Mouse (Mus musculus) thymus, postnatal 10 days (tissue): Measurements from ENCODE around the gene Sfxn5.

Source experiments
- DNase-seq, 2 experiments: peaks; one replicate each; pipeline ENCODE4 v3.0.0; 2021; ENCODE audit warnings: low spot score in 2 of 2

Sfxn5 gene

DNA sequence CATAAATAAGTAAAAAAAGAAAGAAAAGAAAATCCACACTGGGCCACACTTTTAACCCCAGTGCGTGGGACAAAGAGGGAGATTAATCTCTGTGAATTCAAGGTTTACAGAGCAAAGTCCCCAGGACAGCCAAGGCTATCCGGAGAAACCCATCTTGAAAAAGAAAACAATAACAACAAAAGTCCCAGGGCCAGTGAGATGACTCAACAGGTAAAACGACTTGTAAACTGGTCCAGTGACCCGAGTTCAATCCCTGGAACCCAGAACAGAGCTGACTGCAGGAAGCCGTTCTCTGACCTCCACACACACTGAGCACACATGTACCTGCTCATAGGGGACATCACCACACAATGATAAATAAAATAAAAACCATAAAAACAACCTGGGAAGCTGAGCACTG, 31.2 kb upstream of the Sfxn5 start:
- no peak for DNase-seq

DNA sequence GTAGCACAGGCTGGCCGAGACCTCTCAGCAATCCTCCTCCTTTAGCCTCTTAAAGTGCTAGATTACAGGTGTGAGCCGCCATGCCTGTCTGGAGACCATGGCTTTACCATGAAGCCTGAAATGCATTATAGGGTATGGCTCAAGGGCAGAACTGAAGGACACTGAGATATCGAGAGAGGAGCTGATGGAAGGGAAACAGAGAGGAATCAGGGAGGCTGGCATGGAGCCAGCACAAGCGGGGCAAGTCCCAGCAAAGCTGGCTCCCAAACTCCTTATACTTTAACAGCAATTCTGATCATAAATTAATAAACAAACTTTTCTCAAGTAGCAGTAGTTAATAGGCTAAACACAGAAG, 30.7 kb upstream of the Sfxn5 start:
- no peak for DNase-seq

DNA sequence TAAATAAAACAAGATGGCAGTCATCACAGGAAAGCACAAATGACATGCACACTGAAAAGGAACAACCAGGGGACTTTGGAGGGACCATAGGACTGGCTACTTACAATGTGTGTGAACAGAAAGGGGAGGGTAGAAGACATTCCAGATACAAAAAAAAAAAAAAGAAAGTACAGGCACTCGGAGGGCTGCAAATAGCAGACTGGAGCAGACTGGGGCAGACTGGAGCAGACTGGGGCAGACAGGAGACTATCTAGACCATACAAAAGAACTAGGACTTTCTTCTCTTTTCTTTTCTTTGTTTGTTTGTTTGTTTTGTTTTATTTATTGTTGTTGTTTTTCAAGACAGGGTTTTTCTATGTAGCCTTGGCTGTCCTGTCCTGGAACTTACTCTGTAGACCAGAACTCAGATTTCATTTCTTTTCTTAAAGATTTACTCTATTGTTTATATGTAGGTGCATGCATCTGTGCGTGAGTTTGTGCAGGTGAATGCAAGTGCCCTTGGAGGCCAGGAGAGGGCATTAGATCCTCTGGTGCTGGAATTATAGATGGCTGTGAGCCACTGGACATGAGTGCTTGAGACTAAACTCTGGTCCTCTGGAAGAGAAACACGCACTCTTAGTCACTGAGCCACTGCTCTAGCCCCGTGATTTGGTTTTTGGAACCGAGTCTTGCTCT, 30.1 kb upstream of the Sfxn5 start:
- no peak for DNase-seq

DNA sequence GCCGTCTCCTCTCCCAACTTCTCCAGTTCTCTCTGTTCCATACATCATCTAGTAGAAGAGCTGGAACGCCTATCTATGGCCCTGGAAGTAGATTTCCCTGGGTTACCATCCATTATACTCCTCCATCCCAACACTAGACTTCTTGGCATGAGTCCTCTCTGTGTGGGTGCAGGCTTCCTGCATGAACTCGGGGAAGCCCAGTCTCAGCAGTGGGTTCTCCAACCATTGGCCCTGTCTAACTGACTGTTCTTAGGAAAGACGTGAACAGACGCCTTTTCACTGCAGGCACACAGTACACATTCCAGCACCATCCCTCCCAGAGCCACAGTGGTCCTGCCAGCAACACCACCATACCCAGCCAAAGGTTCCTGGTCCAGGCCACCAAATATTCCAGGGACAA, 29.4 kb upstream of the Sfxn5 start:
- no peak for DNase-seq

DNA sequence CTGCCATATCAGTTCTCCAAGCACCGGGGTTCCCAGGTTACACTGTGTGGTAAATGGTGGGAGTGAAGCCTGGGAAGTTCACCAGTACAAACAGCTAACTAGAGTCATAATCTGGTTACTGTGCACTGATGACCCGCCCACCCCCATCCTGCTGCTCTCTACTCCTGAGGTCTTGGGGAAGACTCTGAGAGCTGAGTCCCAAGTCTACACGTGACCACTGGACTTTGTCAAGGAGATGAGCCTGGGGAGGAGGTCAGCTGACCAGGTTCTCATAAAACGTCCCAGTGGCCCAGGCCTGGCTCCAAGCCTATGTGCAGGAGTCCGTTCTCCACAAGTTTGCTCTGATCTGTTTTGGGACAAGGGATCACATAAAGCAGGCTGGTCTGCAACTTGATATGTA, 27.1 kb upstream of the Sfxn5 start:
- no peak for DNase-seq

DNA sequence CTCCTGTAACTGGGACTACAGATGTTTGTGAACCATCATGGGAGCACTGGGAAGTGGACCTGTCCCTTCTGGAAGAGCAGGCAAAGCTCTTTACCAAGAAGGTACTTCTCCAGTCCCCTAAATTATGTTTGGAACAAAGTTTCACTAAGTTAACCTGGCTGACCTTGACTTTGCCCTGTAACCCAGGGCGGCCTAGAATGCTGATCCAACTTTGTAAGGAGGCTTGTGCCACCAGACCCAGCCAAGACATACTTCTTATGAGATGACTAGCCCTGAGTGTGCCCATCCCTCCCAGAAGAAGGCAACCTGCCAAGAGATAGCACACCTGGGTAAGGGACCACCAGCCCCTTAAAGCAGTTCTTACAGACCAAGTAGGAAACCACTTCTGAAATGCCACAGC, 25.7 kb upstream of the Sfxn5 start:
- DNase-seq, result no peak

DNA sequence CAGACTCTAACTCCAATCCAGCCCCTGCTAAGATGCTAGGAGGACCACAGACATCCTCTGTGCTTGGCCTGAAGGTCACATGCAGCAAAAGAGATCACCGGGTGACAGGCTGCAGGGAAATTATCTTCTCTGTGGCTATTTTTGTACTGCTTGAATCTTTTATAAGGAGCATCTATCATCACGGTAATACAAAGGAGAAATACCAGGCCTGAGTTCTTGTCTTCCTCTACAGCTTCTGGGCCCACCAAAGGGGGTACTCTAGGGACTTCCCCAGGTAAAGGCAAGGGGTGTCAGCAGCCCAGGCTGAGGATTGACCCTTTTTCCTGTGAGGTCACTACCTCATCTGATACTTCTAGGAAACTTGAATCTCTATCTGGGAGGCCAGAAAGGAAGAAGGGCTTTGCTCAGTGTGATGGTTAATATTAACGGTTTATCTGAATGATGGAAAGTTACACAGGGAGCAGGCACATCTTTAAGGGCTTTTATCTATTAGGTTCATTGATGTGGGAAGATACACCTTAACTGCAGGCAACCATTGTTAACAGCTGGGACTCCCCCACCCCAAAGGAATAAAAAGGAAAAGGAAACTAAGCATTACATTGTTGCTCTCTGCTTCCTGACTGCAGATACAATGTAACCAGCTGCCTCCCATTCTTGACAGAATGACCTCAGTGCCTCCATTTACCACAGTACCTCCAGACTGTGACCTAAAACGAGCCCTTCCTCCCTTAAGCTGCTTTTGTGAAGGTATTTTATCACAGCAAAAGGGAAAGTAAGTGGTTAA, 23.7 kb upstream of the Sfxn5 start:
- DNase-seq, result no peak

DNA sequence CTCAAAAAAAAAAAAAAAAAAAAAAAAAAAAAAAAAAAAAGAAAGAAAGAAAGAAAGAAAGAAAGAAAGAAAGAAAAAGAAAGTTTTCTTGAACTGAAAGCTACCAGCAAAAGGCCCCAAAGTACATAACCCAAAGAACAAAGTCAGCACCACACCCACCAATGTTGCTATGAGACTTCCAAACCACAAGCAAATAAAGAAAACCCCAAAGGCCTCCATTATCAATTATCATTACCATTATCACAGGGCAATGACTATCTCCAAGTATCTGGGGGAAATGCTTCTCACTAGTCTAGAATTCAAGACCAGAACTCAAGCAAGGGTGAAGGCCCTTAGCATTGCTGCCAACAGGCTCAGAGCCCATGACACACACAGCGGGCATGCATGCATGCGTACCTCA, 22.5 kb upstream of the Sfxn5 start:
- DNase-seq, result no peak

DNA sequence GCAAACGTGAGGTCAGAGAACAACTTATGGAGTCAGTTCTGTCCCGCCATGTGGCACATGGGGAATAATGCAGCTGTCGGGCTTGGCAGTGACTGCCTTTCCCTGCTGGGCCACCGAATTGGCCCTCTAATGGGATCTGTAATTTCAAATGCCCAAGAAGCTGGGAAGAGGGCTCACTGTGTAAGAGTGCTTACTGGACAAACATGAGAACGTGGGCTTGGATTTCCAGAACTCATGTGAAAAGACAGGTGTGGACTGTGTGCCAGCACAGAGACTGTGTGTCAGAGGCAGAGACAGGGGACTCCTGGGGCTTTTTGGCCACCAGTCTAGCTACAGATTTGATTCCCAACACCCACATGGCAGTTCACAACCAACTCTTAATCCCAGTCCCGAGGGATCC, 21.5 kb upstream of the Sfxn5 start:
- no peak for DNase-seq

DNA sequence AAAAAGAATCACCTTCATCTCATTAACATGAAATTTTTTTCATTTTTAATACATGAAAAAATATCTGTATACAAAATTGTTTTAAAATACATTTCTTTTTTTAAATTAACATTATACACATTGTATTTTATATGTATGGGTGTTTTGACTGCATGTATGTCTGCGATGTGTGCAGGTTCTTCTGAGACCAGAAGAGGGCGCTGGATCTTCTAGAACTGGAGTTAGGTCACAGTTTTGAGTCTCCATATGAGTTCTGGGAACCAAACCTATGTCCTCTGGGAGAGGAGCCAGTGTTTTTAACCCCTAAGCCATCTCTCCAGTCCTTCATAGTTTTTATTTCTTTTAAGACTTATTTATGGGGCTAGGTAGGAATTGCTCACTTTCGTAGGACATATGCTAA, 20.5 kb upstream of the Sfxn5 start:
- no peak for DNase-seq

DNA sequence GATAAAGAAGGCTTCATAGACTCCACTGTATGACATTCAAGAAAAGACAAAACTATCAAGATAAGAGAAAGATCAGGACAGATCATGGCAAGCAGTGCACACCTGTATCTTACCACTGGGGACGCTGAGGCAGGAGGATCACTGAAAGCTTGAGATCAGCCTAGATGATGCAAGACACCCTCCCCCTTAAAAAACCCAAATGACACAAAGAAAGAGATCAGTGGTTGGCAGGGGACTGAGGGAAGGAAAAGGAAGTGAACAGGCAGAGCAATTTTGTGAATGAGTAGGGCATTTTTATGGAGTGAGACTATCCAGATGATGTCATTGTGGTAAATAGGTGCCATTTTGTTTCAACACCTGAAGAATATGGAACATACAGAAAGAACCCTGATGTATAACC, 16.9 kb upstream of the Sfxn5 start:
- DNase-seq, result no peak

DNA sequence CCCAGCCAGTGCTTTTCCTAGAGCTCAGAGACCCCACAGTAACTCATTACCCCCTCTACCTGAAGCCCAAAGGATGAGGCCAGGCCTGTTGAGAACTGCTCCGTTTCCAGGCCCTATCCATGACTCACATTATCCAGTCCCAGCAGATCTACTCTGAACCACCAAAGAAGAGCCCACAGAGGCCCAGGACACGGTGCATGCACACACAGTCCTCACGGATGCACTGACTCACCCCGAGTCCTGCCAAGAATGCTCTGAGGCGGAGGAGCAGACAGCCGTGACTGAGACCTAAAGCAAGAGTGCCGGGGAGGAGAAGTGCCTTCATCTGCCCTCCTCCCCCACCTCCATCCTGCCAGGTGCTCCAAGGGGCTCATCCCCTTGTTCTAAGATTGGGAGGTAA, 16.0 kb upstream of the Sfxn5 start:
- DNase-seq, result no peak

DNA sequence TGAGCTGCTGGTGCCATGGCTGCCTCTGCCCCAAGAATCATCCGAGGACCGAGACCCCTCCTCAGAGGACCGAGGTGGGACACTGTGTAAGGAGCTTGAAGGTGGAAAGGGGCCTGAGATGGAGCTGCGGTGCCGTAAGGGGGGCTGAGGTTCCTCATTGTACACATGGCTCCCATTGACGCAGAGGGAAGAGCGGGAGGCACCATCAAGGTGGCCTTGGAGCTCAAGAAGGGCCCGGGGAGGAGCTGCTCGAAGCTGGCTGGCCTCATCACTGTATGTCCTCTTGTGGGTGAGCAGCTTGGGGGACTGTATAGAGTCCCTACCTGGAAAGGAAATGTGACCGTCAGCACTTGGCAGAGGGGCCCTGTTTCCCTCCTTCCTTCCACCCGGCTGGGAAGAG, 14.9 kb upstream of the Sfxn5 start:
- no peak for DNase-seq

DNA sequence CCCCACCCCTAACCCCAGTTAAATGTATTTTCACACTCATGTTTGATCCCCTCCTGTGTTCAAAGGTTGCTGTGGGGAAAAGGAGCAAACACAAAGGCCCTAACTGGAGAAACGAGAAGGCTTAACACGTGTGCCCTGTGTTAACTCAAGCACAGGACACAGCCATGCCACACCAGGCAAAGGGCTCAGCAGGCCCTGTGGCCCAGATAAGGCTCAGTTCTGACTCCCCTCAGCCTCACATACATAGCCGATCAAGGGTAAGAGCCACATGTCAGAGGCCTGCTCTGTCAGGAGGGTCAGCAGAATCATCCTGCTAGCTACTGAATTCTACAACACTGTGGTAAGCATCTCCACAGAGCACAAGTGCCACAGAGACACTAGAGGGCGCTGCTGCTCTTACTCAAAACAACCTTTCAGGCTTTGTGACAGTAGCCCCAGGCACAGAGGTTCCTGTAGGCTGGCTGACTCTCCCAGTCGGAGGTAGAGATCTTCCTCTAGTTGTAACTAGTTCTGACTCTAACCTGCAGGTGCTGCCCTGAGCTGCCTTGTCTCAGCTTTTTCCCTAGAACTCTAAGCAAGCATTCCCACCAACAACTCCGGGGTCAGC, 12.9 kb upstream of the Sfxn5 start:
- peak; percentile 63 to 86 for DNase-seq

DNA sequence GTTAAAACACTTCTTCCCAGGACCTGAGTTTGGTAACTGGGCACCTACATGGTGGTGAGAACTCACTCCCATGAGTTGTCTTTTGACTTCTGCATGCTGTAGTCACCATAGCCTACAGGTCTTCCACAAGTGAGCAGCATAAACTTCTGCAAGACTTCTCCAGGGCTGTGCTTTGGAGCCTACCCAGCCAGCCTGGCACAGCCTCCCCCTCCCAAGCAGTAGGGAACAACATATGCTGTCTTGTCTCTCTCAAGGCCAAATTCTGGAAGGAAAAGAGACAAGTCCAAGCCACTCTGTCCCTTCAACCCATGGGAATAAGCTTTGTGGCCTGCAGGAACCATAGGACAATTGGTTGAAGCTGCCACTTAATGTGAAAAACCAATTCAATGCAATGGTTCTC, 11.7 kb upstream of the Sfxn5 start:
- no peak for DNase-seq

DNA sequence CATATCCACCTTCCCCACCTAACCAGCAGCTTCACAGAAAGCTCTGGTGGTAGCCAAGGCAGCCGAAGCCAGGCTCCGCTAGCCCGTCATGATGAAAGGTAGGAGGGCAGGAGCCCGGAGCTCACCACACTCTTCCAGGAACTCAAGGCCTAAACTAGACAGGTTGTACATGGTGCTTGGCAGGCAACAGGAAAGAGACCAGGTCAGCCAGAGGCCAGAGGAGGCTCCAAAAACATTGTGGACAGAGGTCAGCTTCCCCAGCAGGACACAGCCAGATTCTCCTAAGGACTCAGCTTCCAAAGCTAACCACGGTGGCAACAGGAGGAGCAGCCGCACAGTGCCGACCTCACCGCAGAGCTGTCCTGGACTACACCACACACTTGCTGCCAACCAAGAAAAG, 9.8 kb upstream of the Sfxn5 start:
- DNase-seq, result no peak

DNA sequence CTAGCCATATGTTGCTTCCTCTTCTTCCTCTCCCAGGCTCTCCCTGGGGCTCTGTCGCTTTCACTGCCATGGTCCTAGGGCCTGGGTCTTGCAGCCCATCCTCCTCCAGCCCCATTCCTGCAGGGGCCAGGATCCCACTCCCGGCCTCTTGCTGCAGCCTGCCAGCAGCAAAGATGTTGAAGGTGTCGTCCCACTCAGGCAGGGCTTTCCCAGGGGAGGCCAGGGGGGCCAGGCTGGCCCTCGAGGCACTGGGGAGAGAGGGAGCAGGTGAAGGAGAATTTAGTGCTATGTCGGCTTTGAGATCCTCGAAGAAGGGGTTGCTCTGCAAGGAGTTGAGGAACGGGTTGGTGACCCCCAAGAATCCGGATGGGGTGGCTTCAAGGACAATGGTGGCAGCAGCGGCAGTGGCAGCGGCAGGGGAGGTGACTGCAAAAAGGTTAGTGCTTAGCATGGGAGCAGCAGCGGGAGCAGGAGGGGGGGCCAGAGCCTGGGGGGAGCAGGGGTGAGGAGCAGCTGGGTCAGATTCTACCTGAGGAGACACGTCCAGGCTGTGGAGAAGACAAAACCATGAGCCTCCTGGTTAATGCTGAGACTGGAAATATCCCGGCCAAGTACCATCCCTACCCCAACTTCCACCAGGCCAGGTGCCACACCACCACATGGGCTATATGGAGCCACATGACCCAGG, 8.7 kb upstream of the Sfxn5 start:
- no peak for DNase-seq

DNA sequence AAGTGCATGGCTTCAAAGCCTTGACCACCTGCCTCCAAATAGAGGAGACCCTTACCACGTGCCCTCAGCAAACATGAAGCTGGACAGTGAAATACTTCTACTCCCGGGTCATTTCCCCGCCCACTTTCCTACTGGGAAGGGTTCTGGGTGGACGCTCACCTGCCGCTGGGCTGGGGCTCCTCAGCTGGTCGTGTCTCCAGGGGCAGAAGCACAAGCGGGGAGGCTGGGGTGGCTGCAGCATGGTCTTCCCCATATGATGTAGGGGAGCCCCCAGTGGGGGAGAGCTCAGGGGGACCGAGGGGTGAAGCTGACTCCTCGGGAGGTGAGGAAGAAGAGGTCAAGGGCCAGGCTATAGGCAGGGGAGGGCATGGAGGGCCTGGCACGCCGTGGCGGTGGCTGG, 7.0 kb upstream of the Sfxn5 start:
- DNase-seq, result no peak

DNA sequence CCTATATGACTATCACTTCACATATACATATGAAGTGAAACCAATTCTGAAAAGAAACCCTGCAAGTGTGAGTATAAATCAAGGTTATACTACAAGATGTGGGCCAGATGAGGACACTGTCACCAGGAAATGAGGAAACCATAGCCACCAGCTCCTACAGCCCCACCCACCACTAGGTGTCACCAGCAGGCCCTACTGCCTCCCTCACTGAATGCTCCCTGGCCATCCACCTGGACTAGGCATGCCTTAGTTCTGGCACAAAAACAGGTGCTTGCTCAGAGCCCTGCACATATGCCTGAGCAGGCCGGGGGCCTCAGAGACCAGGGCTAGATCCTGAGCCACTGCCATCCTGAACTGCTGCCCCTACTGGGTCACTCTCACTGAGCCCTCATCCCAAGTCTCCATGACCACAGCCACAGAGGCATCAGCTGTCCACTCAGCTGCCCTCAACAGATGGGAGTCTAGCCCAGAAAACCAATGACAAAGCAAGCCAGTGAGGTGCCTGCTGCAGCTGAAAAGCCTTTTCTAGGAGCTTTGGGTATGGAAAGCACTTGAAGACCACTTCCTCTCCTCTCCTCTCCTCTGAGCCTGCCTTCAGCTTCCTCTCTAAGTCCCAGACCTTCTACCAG, 6.2 kb upstream of the Sfxn5 start:
- peak; percentile 20 to 58 for DNase-seq

DNA sequence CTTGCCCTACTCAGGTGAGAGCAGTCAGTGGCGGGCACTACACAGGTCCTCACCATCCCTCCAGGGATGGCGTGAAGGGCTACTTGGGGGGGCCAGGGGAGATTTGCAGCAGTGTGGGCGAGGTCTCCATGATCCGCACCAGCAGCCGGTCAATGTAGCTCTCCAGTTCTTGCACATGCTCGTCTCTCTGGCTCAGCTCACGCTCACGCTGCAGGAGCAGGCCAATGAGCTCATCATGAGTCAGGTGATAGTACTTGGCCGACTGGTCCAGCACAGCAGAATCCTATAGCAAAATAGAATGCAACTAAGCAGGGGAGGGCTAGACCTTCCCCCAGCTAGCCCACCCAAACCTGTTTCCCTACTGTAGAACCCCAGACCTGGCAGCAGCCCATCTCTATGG, 3.7 kb upstream of the Sfxn5 start:
- DNase-seq, result no peak

DNA sequence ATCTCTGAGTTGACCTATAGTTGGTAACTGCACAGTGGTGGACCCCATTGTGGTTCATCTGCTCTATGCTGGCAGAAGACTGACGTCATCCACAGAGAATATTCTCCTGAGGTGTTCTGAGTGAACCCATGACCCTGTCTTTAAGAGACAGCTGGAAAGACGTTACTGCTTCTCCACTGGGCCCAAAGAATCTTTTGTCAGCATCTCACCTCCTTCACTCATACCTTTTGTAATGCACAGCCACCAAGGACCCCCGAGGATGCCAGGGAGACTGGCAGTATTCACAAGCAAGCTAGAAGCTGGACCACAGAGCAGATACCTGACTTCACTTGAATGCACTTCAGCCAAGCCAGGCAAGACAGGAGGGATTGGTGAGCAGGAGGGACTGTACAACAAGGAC, 2.1 kb upstream of the Sfxn5 start:
- no peak for DNase-seq

DNA sequence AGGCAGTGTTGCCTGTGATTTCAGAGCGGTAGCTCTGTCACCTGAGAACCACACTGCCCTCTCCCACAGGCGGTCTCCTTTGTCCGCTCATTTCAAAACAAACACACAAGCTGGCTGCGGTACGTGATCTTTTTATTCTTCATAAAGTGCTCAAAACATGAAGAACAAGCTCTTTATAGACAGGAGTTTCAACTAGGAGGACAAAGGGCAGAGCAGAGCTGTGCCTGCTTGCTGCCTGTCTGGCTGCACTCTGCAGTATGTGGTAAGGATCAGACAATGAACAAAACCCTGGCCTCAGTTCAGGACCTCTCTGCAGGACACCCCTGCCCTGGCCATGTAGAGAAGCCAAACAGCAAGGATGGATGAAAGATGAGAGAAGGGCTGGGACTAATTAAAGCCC, 1.6 kb upstream of the Sfxn5 start:
- DNase-seq, result no peak
